Mouse (Mus musculus): Measurements from ENCODE around the gene Sugp2.

Sugp2 gene

GRCm38 (mm10) chr8:70222041-70222440 lies 12.0 kb upstream of the Sugp2 start:
- no peak for DNase-seq

- DNase-seq = no peak
Measured at GRCm38 (mm10) chr8:70223341-70223740, 10.7 kb upstream of the Sugp2 start.

- no peak for DNase-seq
Measured at GRCm38 (mm10) chr8:70227997-70228396, 6.0 kb upstream of the Sugp2 start.

GRCm38 (mm10) chr8:70230837-70231236 lies 3.2 kb upstream of the Sugp2 start:
- DNase-seq = no peak

GRCm38 (mm10) chr8:70233606-70234005 lies 420 bp upstream of the Sugp2 start:
- no peak for DNase-seq

- no peak for DNase-seq
Measured at GRCm38 (mm10) chr8:70234781-70235128, 729 bp downstream of the Sugp2 start.

- DNase-seq = no peak
Measured at GRCm38 (mm10) chr8:70237842-70238241, 3.8 kb downstream of the Sugp2 start.

GRCm38 (mm10) chr8:70240642-70241041 lies 6.6 kb downstream of the Sugp2 start:
- no peak for DNase-seq

GRCm38 (mm10) chr8:70246622-70247021 lies 12.6 kb downstream of the Sugp2 start:
- no peak for DNase-seq

GRCm38 (mm10) chr8:70247841-70248240 lies 13.8 kb downstream of the Sugp2 start:
- no peak for DNase-seq

GRCm38 (mm10) chr8:70254628-70255027 lies 20.6 kb downstream of the Sugp2 start:
- no peak for DNase-seq

- DNase-seq = peak; percentile 65
Measured at GRCm38 (mm10) chr8:70257456-70257855, 23.4 kb downstream of the Sugp2 start.

GRCm38 (mm10) chr8:70258600-70258999 lies 24.6 kb downstream of the Sugp2 start:
- DNase-seq = no peak

GRCm38 (mm10) chr8:70259043-70259442 lies 25.0 kb downstream of the Sugp2 start:
- DNase-seq = no peak

- no peak for DNase-seq
Measured at GRCm38 (mm10) chr8:70267674-70268073, 33.6 kb downstream of the Sugp2 start.

- peak; percentile 37 for DNase-seq
Measured at GRCm38 (mm10) chr8:70268311-70268710, 34.3 kb downstream of the Sugp2 start.

- DNase-seq = no peak
Measured at GRCm38 (mm10) chr8:70268799-70269565, 35.0 kb downstream of the Sugp2 start.

GRCm38 (mm10) chr8:70272949-70273348 lies 38.9 kb downstream of the Sugp2 start:
- no peak for DNase-seq

GRCm38 (mm10) chr8:70274350-70274749 lies 40.3 kb downstream of the Sugp2 start:
- no peak for DNase-seq

- no peak for DNase-seq
Measured at GRCm38 (mm10) chr8:70276476-70276875, 42.5 kb downstream of the Sugp2 start.

GRCm38 (mm10) chr8:70278175-70278574 lies 44.1 kb downstream of the Sugp2 start:
- no peak for DNase-seq

GRCm38 (mm10) chr8:70279266-70279665 lies 45.2 kb downstream of the Sugp2 start:
- peak; percentile 41 for DNase-seq

- DNase-seq = no peak
Measured at GRCm38 (mm10) chr8:70281001-70281400, 47.0 kb downstream of the Sugp2 start.

GRCm38 (mm10) chr8:70282603-70283135 lies 48.6 kb downstream of the Sugp2 start, which contains the start of gene Homer3:
Gene Homer3, plus strand, starts transcription at chr8:70282827.
- DNase-seq = peak; percentile 57
